Mouse (Mus musculus) left cerebral cortex, adult 2 months (tissue): ENCODE results near the gene Phf12. TPM values are rescaled to one million over a fixed set of nuclear protein-coding genes. Genes with fewer than 3 reads are reported as not detected.
A peak's percentile ranks its signal among the peaks of the same experiment; 100 is the strongest.

ENCODE experiments used
- DNase-seq, 2 experiments: peaks; one replicate each; pipeline ENCODE4 v3.0.0; 2021 to 2022; ENCODE audit warnings: low spot score in 2 of 2, mixed read lengths in 1 of 2; ENCODE audit errors: extremely low spot score in 1 of 2
- H3K27ac ChIP-seq: fragments of 200-600 bp; 2 replicates; pipeline ENCODE4 v1.8.1; 2022
- H3K4me3 ChIP-seq: fragments of 200-600 bp; 2 replicates; pipeline ENCODE4 v1.8.1; 2022
- CTCF ChIP-seq: fragments of 200-600 bp; IDR thresholded peaks from 2 replicates; pipeline ENCODE4 v1.8.1; 2022; ENCODE audit warnings: antibody characterized with exemption, mild to moderate bottlenecking, moderate library complexity
- intact Hi-C: fragments of 180-260 bp; cut with DNase I; formaldehyde crosslinking; loops from one replicate; pipeline ENCODE4 v1.15.1; 2025
- long read RNA-seq, 2 experiments: library from polyadenylated mRNA; stranded (forward); transcript quantifications; one replicate each; pipeline ENCODE4 v2.0.0; 2021; ENCODE audit warnings: borderline mapping rate in 2 of 2
- total RNA-seq, 2 experiments: library from RNA; stranded (reverse); gene quantifications; 2 replicates each; pipeline ENCODE4 v1.2.3; 2021

The Phf12 gene
- 10 to 100 TPM; 58.9 to 59.2 TPM for total RNA-seq
- long read RNA-seq, experiment 1, full-length matches to known transcripts = 13 of 47 reads
- long read RNA-seq, experiment 1, partial matches to known transcripts = 18 of 47 reads
- long read RNA-seq, experiment 1, other reads (novel, unspliced or antisense) = 16 of 47 reads
- long read RNA-seq, experiment 2, full-length matches to known transcripts = 11 of 32 reads
- long read RNA-seq, experiment 2, partial matches to known transcripts = 11 of 32 reads
- long read RNA-seq, experiment 2, other reads (novel, unspliced or antisense) = 10 of 32 reads

DNA sequence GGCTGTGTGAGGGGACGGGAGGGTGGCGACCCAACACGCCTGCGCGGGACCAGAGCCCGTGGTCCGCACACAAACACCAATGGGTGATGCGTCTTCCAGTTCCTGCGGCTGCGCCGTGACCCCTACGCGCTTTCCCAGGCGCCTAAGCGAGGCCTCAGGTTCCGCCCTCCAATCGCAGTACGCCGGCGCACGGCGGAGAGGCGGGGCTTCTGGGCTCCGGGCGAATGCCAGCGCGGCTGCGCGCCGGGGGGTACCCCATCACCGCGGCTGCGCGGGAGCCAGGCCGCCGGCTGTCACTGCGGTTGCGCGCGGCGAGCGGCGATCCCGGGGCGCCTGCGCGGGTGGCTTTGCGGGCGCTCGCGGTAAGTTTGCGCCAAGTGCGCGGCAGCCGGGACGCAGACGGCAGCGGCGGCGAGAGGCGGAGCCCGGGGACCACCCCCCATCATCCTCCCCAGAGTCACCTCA lies at the start of gene Phf12:
Gene Phf12 (plus strand): TSS at position 314 of the 465 bp plus-strand sequence.
- peak; percentile 100 for DNase-seq
- peak within 1 kb of the TSS; percentile 100 for H3K27ac ChIP-seq
- H3K4me3 ChIP-seq = peak within 1 kb of the TSS; percentile 83
- TF ChIP-seq CTCF = no peak
- intact Hi-C loops = loop anchor here (1.0 to 10.0 kb wide), 2 partner anchors 201 to 488 kb away; partner anchors contain the start of genes Git1 and Rpl23a

GRCm38 (mm10) chr11:77934111-77934521 lies 48.4 kb upstream of the Phf12 start:
- no peak for DNase-seq
- intact Hi-C loops = loop anchor here (5.0 kb wide), 1 partner anchor 37 kb away; no protein-coding TSS in a partner anchor
- Histone ChIP-seq H3K27ac (peak overlapping the region; percentile 59; the same call in 1 of the 2 replicates), H3K4me3 (peak overlapping the region; percentile 23)
- TF ChIP-seq CTCF = no peak

- no peak for TF ChIP-seq CTCF
- intact Hi-C loops = loop anchor here (5.0 kb wide), 1 partner anchor 37 kb away; no protein-coding TSS in a partner anchor
- no peak for DNase-seq
- H3K27ac ChIP-seq = no peak overlapping the region
- no peak overlapping the region for H3K4me3 ChIP-seq
These were observed 47.8 kb upstream of the Phf12 start for GRCm38 (mm10) chr11:77934568-77935311.

DNA sequence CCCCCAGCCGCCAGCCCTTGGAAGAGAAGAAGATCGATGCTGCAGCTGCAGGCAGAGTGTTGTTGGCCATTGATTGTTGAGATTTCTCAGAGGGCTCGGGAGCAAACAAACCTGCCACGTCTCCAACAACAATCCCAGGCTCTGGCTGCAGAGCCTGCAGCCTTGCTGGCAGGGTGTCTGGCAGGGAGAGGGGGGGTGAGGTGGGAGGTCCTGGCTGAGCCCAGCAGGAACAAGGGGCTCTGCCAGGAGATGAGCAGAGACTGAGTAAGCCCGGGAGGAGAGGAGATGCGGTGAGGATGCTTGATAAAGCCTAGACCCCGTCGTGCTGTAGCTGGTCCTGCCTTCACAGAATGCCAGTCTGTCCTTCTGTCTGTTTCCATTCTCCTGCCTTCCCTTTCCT lies 45.7 kb upstream of the Phf12 start:
- no peak for TF ChIP-seq CTCF
- no peak for DNase-seq
- no peak overlapping the region for H3K4me3 ChIP-seq
- no peak overlapping the region for H3K27ac ChIP-seq
- intact Hi-C loops = no loop called here

- no peak for TF ChIP-seq CTCF
- no peak overlapping the region for H3K27ac ChIP-seq
- DNase-seq = no peak
- intact Hi-C loops = no loop called here
- H3K4me3 ChIP-seq = no peak overlapping the region
These were observed 44.7 kb upstream of the Phf12 start for GRCm38 (mm10) chr11:77937649-77938410.

- no peak overlapping the region for H3K4me3 ChIP-seq
- no peak for TF ChIP-seq CTCF
- no peak for DNase-seq
- intact Hi-C loops = no loop called here
- H3K27ac ChIP-seq = no peak overlapping the region
These were observed 40.3 kb upstream of the Phf12 start for GRCm38 (mm10) chr11:77942230-77942629.

GRCm38 (mm10) chr11:77947860-77948259 lies 34.7 kb upstream of the Phf12 start:
- no peak for DNase-seq
- Histone ChIP-seq H3K27ac (no peak overlapping the region), H3K4me3 (no peak overlapping the region)
- no peak for TF ChIP-seq CTCF
- intact Hi-C loops = no loop called here

GRCm38 (mm10) chr11:77950125-77950685 lies 32.3 kb upstream of the Phf12 start:
- Histone ChIP-seq H3K27ac (no peak overlapping the region; the same call in 1 of the 2 replicates), H3K4me3 (no peak overlapping the region)
- DNase-seq = no peak
- intact Hi-C loops = no loop called here
- no peak for TF ChIP-seq CTCF

- intact Hi-C loops = no loop called here
These were observed 31.7 kb upstream of the Phf12 start for GRCm38 (mm10) chr11:77950797-77951228.

GRCm38 (mm10) chr11:77953671-77954070 lies 28.9 kb upstream of the Phf12 start:
- Histone ChIP-seq H3K4me3 (no peak overlapping the region), H3K27ac (no peak overlapping the region)
- TF ChIP-seq CTCF = peak; percentile 61
- DNase-seq = no peak
- intact Hi-C loops = no loop called here

More at GRCm38 (mm10) chr11:77950797-77951228, 31.7 kb upstream of the Phf12 start:
- no peak for DNase-seq
- no peak for TF ChIP-seq CTCF
- Histone ChIP-seq H3K27ac (no peak overlapping the region; the same call in 1 of the 2 replicates), H3K4me3 (no peak overlapping the region)

DNA sequence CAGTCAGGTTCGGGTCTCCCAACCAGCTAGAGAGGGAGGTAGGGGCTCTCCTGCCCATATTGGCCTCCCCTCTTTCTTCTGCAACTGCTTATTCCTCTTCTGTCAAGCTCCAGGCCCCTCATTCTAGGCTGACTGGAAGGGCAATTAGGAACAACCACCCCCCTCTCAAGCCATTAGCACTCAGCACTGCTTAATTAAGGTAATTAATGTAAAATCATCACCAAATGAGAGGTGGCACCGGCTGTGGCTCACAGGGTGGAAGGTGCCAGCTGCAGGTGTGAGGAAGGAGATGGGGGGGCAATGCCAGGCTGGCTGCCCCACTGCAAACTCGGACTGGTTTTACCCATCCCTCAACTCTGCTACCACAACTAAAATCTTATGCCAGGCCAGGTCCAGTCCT lies 26.1 kb upstream of the Phf12 start:
- Histone ChIP-seq H3K27ac (no peak overlapping the region), H3K4me3 (no peak overlapping the region)
- DNase-seq = no peak
- intact Hi-C loops = no loop called here
- no peak for TF ChIP-seq CTCF
